ENCODE assay signal across 8 mouse cellular contexts in genomic region chr2:45117592-45117991, GRCm38 (mm10). TPM values are rescaled to one million over a fixed set of nuclear protein-coding genes. Genes with fewer than 3 reads are reported as not detected.
DNase-seq lines count a peak whose midpoint lies in the region; ATAC-seq and TF ChIP-seq lines count a peak whose summit lies in the region.

No protein-coding gene starts in this region.

- WGBS in heart, embryonic 10.5 days = 19% methylated on average over 7 of the region's 7 CpGs
- WGBS in thymus, adult 2 months = 59% methylated on average over 7 of the region's 7 CpGs
- WGBS in liver, embryonic 12.5 days (ENCODE audit: insufficient replicate concordance) = 28% methylated on average over 7 of the region's 7 CpGs
- WGBS in stomach, postnatal 0 days = 36% methylated on average over 7 of the region's 7 CpGs

- TF ChIP-seq CTCF in thymus, adult 2 months (IDR thresholded peaks at IDR 0.05; ENCODE audit: borderline replicate concordance, control insufficient read depth, extremely low read depth, insufficient read depth, low read length, poor library complexity) = no peak
- TF ChIP-seq CTCF in stomach, postnatal 0 days (IDR thresholded peaks at IDR 0.05; ENCODE audit: low read depth) = no peak

- peak overlapping the region; percentile 72 for H3K4me3 ChIP-seq in heart, embryonic 10.5 days
- peak overlapping the region; percentile 38 for H3K4me3 ChIP-seq in thymus, adult 2 months (ENCODE audit: control insufficient read depth, insufficient read depth, low read length)
- peak overlapping the region; percentile 68 for H3K4me3 ChIP-seq in liver, embryonic 12.5 days
- H3K4me3 ChIP-seq in stomach, postnatal 0 days (ENCODE audit: low read depth, low read length) = peak overlapping the region; percentile 55

- peak overlapping the region; percentile 75 for H3K9ac ChIP-seq in liver, embryonic 12.5 days
- H3K9ac ChIP-seq in stomach, postnatal 0 days (ENCODE audit: low read length) = peak overlapping the region; percentile 67

- no peaks in the 10 kb centered on the region for H3K36me3 ChIP-seq in heart, embryonic 10.5 days
- H3K36me3 ChIP-seq in thymus, adult 2 months (ENCODE audit: control insufficient read depth, insufficient read depth, low read length) = no peaks in the 10 kb centered on the region
- no peaks in the 10 kb centered on the region for H3K36me3 ChIP-seq in liver, embryonic 12.5 days
- H3K36me3 ChIP-seq in stomach, postnatal 0 days (ENCODE audit: control insufficient read depth, insufficient read depth, low read length) = no peaks in the 10 kb centered on the region

- H3K4me2 ChIP-seq in liver, embryonic 12.5 days = peak overlapping the region; percentile 98
- H3K4me2 ChIP-seq in stomach, postnatal 0 days (replicated peaks; ENCODE audit: low read depth) = peak overlapping the region; percentile 72

- peaks cover 7% of the 10 kb centered on the region; the same call in 1 of the 2 replicates for H3K4me1 ChIP-seq in heart, embryonic 10.5 days
- peaks cover 12% of the 10 kb centered on the region for H3K4me1 ChIP-seq in thymus, adult 2 months (replicated peaks; ENCODE audit: control insufficient read depth, insufficient read depth, low read length)
- peaks cover 38% of the 10 kb centered on the region for H3K4me1 ChIP-seq in liver, embryonic 12.5 days
- H3K4me1 ChIP-seq in stomach, postnatal 0 days (replicated peaks; ENCODE audit: control insufficient read depth, insufficient read depth) = no peaks in the 10 kb centered on the region

- no peak for TF ChIP-seq EP300 in stomach, postnatal 0 days (optimal IDR thresholded peaks at IDR 0.05)

- no peak for ATAC-seq in liver, embryonic 12.5 days
- no peak for ATAC-seq in stomach, postnatal 0 days (ENCODE audit: low FRiP score, low TSS enrichment)
- ATAC-seq in CD4-positive, CD25-positive, alpha-beta regulatory T cell, adult 4 months = no peak

- H3K9me3 ChIP-seq in heart, embryonic 10.5 days = no peaks in the 10 kb centered on the region
- no peaks in the 10 kb centered on the region for H3K9me3 ChIP-seq in liver, embryonic 12.5 days (replicated peaks)
- H3K9me3 ChIP-seq in stomach, postnatal 0 days (ENCODE audit: control insufficient read depth, low read length) = no peaks in the 10 kb centered on the region

- H3K27me3 ChIP-seq in heart, embryonic 10.5 days (ENCODE audit: insufficient read depth, poor library complexity, severe bottlenecking) = no peaks in the 10 kb centered on the region
- H3K27me3 ChIP-seq in thymus, adult 2 months (ENCODE audit: control insufficient read depth, insufficient read depth, low read length) = peaks cover 2% of the 10 kb centered on the region; the same call in 1 of the 2 replicates
- no peaks in the 10 kb centered on the region; the same call in 1 of the 2 replicates for H3K27me3 ChIP-seq in liver, embryonic 12.5 days (replicated peaks)
- no peaks in the 10 kb centered on the region for H3K27me3 ChIP-seq in stomach, postnatal 0 days (ENCODE audit: control insufficient read depth, insufficient read depth, low read length)

- no peak for DNase-seq in heart, embryonic 10.5 days (ENCODE audit: low spot score)
- no peak for DNase-seq in heart, postnatal 4 days
- no peak for DNase-seq in thymus, adult 2 months
- no peak for DNase-seq in thymus, postnatal 10 days (ENCODE audit: low spot score in 2 of 2)
- no peak for DNase-seq in stomach, postnatal 0 days (ENCODE audit: low spot score)
- DNase-seq in right cerebral cortex, postnatal 10 days (ENCODE audit: low spot score in 2 of 2) = no peak

- peak overlapping the region; percentile 94 for H3K27ac ChIP-seq in heart, embryonic 10.5 days
- no peak overlapping the region for H3K27ac ChIP-seq in thymus, adult 2 months (ENCODE audit: control insufficient read depth, insufficient read depth, low read length)
- H3K27ac ChIP-seq in liver, embryonic 12.5 days = peak overlapping the region; percentile 70; the same call in 1 of the 2 replicates
- H3K27ac ChIP-seq in stomach, postnatal 0 days (replicated peaks) = peak overlapping the region; percentile 90; the same call in 1 of the 2 replicates

- no peak for TF ChIP-seq POLR2A in thymus, adult 2 months (IDR thresholded peaks at IDR 0.05; ENCODE audit: control insufficient read depth, extremely low read depth, insufficient read depth, low read length, poor library complexity)

RNA-seq across cellular contexts. Expression of gene Zeb2, which starts 0.4 kb away (rescaled TPM):
- 22.8 and 25.1 TPM in 2 replicates for polyA plus RNA-seq in heart, embryonic 10.5 days (2016; fragmentation: Nextera tagmentation; extraction: Ambion mirVana)
- total RNA-seq in heart, postnatal 4 days (2021) = 10 to 100 TPM; 59.7 to 66.5 TPM
- 6.5 and 8.7 TPM in 2 replicates for polyA plus RNA-seq in thymus, adult 2 months (2012; rRNA removed)
- 22.1 and 24.3 TPM in 2 replicates for polyA plus RNA-seq in liver, embryonic 12.5 days (2016; fragmentation: Nextera tagmentation; extraction: Ambion mirVana)
- 13.5 and 14.4 TPM in 2 replicates for polyA plus RNA-seq in stomach, postnatal 0 days (2015; fragmentation: Nextera tagmentation; extraction: Ambion mirVana)
- polyA plus RNA-seq in CD4-positive, CD25-positive, alpha-beta regulatory T cell, adult 4 months (2017; shearing (Covaris generic)) = 1 to 10 TPM in 1 of 2 experiments, under 1 TPM in 1; 0.71 to 2.3 TPM
